Mouse (Mus musculus) heart, embryonic 11.5 days (tissue): ENCODE measurements around the gene Rhou. TPM values are rescaled to one million over a fixed set of nuclear protein-coding genes. Genes with fewer than 3 reads are reported as not detected.
A peak's percentile ranks its signal among the peaks of the same experiment; 100 is the strongest.
"Not testable (repeated sequence)": the region's sequence is repeated elsewhere in the genome, so short reads cannot be mapped to it uniquely, and the experiment has no call there.

Experiments
- ATAC-seq: fragments of 200-750 bp; cut with Nextera tagmentation; replicated peaks from 2 replicates; pipeline ENCODE4 v1.8.0; 2017; ENCODE audit warnings: moderate library complexity; ENCODE audit not compliant: insufficient number of reproducible peaks, low FRiP score, low TSS enrichment
- H3K27ac ChIP-seq: fragments of 300-500 bp; sonication (generic); 2 replicates; pipeline ENCODE4 v1.5.1; 2014; ENCODE audit warnings: mild to moderate bottlenecking, low read depth, low read length
- H3K27me3 ChIP-seq: fragments of 300-500 bp; sonication (generic); 2 replicates; pipeline ENCODE4 v1.6.1; 2014; ENCODE audit warnings: mild to moderate bottlenecking, low read length, mixed read lengths; ENCODE audit not compliant: control insufficient read depth, insufficient read depth
- H3K36me3 ChIP-seq: fragments of 300-500 bp; sonication (generic); 2 replicates; pipeline ENCODE4 v1.6.1; 2014; ENCODE audit warnings: mild to moderate bottlenecking, low read length, moderate library complexity, mixed read lengths; ENCODE audit not compliant: control insufficient read depth, insufficient read depth
- H3K4me1 ChIP-seq: fragments of 300-500 bp; sonication (generic); 2 replicates; pipeline ENCODE4 v1.6.1; 2014; ENCODE audit warnings: low read length; ENCODE audit not compliant: control insufficient read depth, insufficient read depth
- H3K4me2 ChIP-seq: fragments of 300-500 bp; sonication (generic); 2 replicates; pipeline ENCODE4 v1.6.1; 2014; ENCODE audit warnings: mild to moderate bottlenecking, moderate library complexity
- H3K4me3 ChIP-seq: fragments of 300-500 bp; sonication (generic); 2 replicates; pipeline ENCODE4 v1.5.1; 2014; ENCODE audit warnings: low read depth, low read length
- H3K9ac ChIP-seq: fragments of 300-500 bp; sonication (generic); 2 replicates; pipeline ENCODE4 v1.6.1; 2014; ENCODE audit warnings: mild to moderate bottlenecking, low read depth, low read length, moderate library complexity
- H3K9me3 ChIP-seq: fragments of 300-500 bp; sonication (generic); replicated peaks from 2 replicates; pipeline ENCODE4 v1.6.1; 2016; ENCODE audit warnings: low read length; ENCODE audit not compliant: control insufficient read depth
- WGBS: fragments of 180-500 bp; shearing (Covaris S2); extraction: QIAGEN DNeasy Blood & Tissue Kit; methylation state at CpG from one replicate; pipeline ENCODE4 v1.1.7; 2014; ENCODE audit not compliant: insufficient replicate concordance; 5-methylcytosine and 5-hydroxymethylcytosine counted together
- polyA plus RNA-seq: library from polyadenylated mRNA; unstranded; fragments of >200 nt; fragmentation: Nextera tagmentation; extraction: Ambion mirVana; gene quantifications from 2 replicates; pipeline ENCODE4 v1.2.1, GENCODE M21; 2014

The Rhou gene
- polyA plus RNA-seq = 15.9 and 17.3 TPM in 2 replicates

GRCm38 (mm10) chr8:123653308-123653993, at the start of gene Rhou:
Gene Rhou, plus strand, starts transcription at chr8:123653929.
- Histone ChIP-seq H3K4me1 (peaks cover 17% of the 10 kb centered on the region), H3K9me3 (no peaks in the 10 kb centered on the region), H3K4me2 (peak within 1 kb of the TSS; percentile 74), H3K4me3 (peak within 1 kb of the TSS; percentile 80), H3K27ac (peak within 1 kb of the TSS; percentile 87), H3K27me3 (no peaks in the 10 kb centered on the region), H3K9ac (peak within 1 kb of the TSS; percentile 91), H3K36me3 (peaks cover 16% of the 10 kb centered on the region)
- ATAC-seq = peak; percentile 60
- under 1% methylated on average over 43 of the region's 58 CpGs for WGBS

GRCm38 (mm10) chr8:123612652-123613051, 41.1 kb upstream of the Rhou start:
- not testable (repeated sequence) for H3K9ac ChIP-seq, ATAC-seq, H3K36me3 ChIP-seq, H3K4me1 ChIP-seq, H3K4me3 ChIP-seq, H3K27me3 ChIP-seq, H3K27ac ChIP-seq, H3K9me3 ChIP-seq, H3K4me2 ChIP-seq
- WGBS = no CpG with 5 or more reads among the region's 5 CpGs

DNA sequence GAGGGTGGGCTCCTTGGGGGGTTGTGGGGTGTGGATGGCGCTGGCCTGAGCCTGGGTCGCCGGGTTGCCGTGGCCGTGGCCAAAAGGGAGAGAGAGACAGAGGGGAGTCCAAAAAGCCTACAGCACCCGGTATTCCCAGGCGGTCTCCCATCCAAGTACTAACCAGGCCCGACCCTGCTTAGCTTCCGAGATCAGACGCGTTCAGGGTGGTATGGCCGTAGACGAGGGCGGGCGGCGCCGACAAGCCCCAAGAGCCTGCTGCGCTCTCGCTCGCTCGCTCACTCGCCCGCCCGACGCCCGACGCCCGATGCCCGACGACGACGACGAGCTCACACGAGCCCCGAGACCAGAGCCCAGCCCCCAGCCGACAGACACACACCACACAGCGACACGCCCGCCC, 30.2 kb upstream of the Rhou start:
- no CpG with 5 or more reads among the region's 39 CpGs for WGBS
- H3K4me2 ChIP-seq, H3K4me1 ChIP-seq, H3K36me3 ChIP-seq, ATAC-seq, H3K4me3 ChIP-seq, H3K9me3 ChIP-seq, H3K9ac ChIP-seq, H3K27ac ChIP-seq: not testable (repeated sequence)
- peaks cover 24% of the 10 kb centered on the region for H3K27me3 ChIP-seq

DNA sequence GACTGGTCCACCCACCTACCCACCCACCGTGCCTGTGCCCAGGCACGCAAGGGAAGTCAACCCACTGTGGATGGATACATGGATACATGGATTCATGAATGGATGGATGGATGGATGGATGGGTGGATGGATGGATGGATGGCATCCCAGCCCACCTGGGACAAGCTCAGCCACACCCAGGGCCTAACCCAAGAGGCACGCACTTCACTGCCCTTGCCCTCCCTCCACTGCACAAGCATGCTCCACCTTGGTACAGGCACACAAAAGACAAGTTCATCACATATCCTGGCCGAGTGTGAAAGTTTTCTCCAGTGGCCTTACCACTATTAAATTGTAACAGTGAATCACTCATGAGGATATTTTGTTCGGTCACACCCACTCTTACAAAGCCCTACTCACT, 29.5 kb upstream of the Rhou start:
- Histone ChIP-seq H3K9ac (no peak overlapping the region), H3K27me3 (peaks cover 24% of the 10 kb centered on the region), H3K4me1 (0 out of 2 replicates have a peak, but pooled peaks cover under 1% of the 10 kb centered on the region), H3K27ac (no peak overlapping the region), H3K36me3 (no peaks in the 10 kb centered on the region), H3K4me3 (no peak overlapping the region), H3K4me2 (no peak overlapping the region), H3K9me3 (no peaks in the 10 kb centered on the region)
- WGBS = 51% methylated on average over 5 of the region's 5 CpGs
- no peak for ATAC-seq

- no peak overlapping the region for H3K9ac ChIP-seq
- H3K27ac ChIP-seq = no peak overlapping the region
- 44% methylated on average over 1 of the region's 1 CpGs for WGBS
- 0 out of 2 replicates have a peak, but pooled peaks cover 3% of the 10 kb centered on the region for H3K4me1 ChIP-seq
- H3K27me3 ChIP-seq = peaks cover 24% of the 10 kb centered on the region
- H3K4me3 ChIP-seq = no peak overlapping the region
- no peaks in the 10 kb centered on the region for H3K9me3 ChIP-seq
- H3K36me3 ChIP-seq = no peaks in the 10 kb centered on the region
- ATAC-seq = no peak
- no peak overlapping the region for H3K4me2 ChIP-seq
Measured at GRCm38 (mm10) chr8:123624702-123625101, 29.0 kb upstream of the Rhou start.

- no peaks in the 10 kb centered on the region for H3K9me3 ChIP-seq
- no peak overlapping the region for H3K4me3 ChIP-seq
- H3K9ac ChIP-seq = no peak overlapping the region
- 0 out of 2 replicates have a peak, but pooled peaks cover 3% of the 10 kb centered on the region for H3K4me1 ChIP-seq
- no peak overlapping the region for H3K27ac ChIP-seq
- no peaks in the 10 kb centered on the region for H3K36me3 ChIP-seq
- no peak overlapping the region for H3K4me2 ChIP-seq
- ATAC-seq = no peak
- H3K27me3 ChIP-seq = peaks cover 24% of the 10 kb centered on the region
- WGBS = 16% methylated on average over 2 of the region's 2 CpGs
Measured at GRCm38 (mm10) chr8:123625717-123626116, 28.0 kb upstream of the Rhou start.

DNA sequence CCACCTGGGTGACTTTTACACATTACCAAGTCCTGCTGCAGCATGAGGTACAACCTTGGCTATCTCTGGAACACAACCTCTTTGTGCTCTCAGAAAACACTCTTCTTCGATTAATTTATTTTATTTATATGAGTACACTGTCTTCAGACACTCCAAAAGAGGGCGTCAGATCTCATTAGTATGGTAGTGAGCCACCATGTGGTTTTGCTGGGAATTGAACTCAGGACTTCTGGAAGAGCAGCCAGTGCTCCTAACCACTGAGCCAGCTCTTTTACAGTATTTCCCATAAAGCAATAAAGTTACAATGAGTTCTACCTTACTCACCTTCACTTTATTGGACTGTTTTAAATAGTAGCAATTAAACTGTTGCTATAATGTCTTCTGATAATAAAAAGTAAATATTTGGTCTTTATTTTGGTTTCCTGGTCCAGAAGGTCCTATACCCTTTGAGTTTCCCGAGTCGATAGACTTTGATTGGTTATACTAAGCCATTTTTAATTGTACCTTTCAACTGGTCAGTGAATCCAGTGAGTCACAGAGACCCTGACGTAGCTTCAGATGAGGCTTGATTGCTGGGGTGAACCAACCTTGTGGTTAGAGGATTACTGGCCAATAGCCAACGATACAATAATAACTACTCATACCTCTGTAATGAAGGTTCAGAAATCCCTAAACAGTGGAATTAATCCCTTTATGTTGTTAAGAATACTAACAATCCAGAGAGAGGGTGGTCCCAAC, 26.1 kb upstream of the Rhou start:
- peaks cover 3% of the 10 kb centered on the region; the same call in 1 of the 2 replicates for H3K4me1 ChIP-seq
- H3K4me3 ChIP-seq = no peak overlapping the region
- H3K9ac ChIP-seq = no peak overlapping the region
- no peaks in the 10 kb centered on the region for H3K9me3 ChIP-seq
- H3K36me3 ChIP-seq = no peaks in the 10 kb centered on the region
- no peak overlapping the region for H3K27ac ChIP-seq
- no peak overlapping the region; the same call in 1 of the 2 replicates for H3K4me2 ChIP-seq
- WGBS = 62% methylated on average over 6 of the region's 6 CpGs
- ATAC-seq = no peak
- peaks cover 24% of the 10 kb centered on the region for H3K27me3 ChIP-seq

- ATAC-seq = no peak
- H3K9ac ChIP-seq = no peak overlapping the region; the same call in 1 of the 2 replicates
- no peak overlapping the region for H3K27ac ChIP-seq
Measured at GRCm38 (mm10) chr8:123628253-123628967, 25.3 kb upstream of the Rhou start.

More at GRCm38 (mm10) chr8:123628253-123628967, 25.3 kb upstream of the Rhou start:
- Histone ChIP-seq H3K36me3 (no peaks in the 10 kb centered on the region), H3K4me1 (peaks cover 3% of the 10 kb centered on the region; the same call in 1 of the 2 replicates), H3K27me3 (peaks cover 24% of the 10 kb centered on the region), H3K9me3 (no peaks in the 10 kb centered on the region), H3K4me3 (peak overlapping the region; percentile 35), H3K4me2 (peak overlapping the region; percentile 68)
- WGBS = under 1% methylated on average over 8 of the region's 8 CpGs
